Mouse (Mus musculus) liver, adult (tissue): Measurements from ENCODE around the gene Zfp423.

Experiments used
- GATA4 ChIP-seq: IDR thresholded peaks from 2 replicates; pipeline ENCODE4 v1.6.1; 2014; ENCODE audit warnings: mild to moderate bottlenecking, low read length; ENCODE audit not compliant: insufficient replicate concordance

Gene Zfp423

GRCm38 (mm10) chr8:87742016-87742415 lies 217.4 kb downstream of the Zfp423 start:
- TF ChIP-seq GATA4: no peak

DNA sequence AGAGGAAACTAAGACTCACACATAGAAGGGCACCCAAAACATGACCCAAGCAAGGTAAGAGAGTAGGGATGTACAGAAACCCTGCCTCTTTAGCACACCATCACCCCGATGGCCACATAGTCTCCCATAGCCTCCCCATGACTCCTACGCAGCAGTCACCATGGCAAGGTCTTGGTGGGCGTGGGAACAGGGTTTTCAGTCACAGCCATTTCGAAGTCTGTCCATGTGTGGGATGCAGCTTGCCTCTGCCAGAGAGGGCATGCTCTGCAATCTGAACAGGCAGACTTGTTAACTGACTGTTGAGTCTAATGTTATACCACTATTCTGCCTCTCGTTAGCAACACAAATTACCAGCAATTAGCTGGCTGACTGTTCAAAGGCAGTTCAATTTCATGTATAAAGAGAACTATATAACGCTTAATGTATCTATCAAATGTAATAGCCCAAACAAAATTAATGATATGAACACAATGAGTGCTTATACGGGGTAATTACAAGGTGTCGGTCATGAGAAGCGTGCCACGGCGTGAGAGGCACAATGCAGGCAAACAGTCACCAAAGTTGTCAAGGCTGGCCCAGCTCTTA lies 218.4 kb downstream of the Zfp423 start:
- no peak for TF ChIP-seq GATA4

- no peak for TF ChIP-seq GATA4
These were observed 221.5 kb downstream of the Zfp423 start for GRCm38 (mm10) chr8:87737900-87738299.

DNA sequence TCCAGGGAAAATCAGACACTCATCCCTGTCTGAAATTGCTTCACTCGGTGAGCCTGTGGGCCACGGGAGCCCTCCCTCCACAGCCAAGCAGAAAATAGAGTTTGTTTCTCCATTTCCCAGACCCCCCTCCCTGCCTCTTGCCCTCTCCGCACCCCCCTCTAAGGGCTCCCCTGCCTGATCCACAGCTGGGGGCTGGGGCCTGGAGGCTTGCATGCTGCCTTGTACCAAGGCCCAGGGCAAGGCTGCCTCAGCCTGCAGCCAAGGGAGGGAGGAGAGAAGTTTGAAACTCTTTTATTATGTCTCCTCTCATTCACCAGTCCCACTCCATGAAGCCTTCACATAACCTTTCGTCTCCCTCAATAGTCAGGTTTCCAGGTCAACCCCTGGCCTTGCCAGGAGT lies 224.5 kb downstream of the Zfp423 start:
- no peak for TF ChIP-seq GATA4

- TF ChIP-seq GATA4: no peak
These were observed 224.9 kb downstream of the Zfp423 start for GRCm38 (mm10) chr8:87734496-87734895.

GRCm38 (mm10) chr8:87731062-87731461 lies 228.3 kb downstream of the Zfp423 start:
- TF ChIP-seq GATA4: no peak

DNA sequence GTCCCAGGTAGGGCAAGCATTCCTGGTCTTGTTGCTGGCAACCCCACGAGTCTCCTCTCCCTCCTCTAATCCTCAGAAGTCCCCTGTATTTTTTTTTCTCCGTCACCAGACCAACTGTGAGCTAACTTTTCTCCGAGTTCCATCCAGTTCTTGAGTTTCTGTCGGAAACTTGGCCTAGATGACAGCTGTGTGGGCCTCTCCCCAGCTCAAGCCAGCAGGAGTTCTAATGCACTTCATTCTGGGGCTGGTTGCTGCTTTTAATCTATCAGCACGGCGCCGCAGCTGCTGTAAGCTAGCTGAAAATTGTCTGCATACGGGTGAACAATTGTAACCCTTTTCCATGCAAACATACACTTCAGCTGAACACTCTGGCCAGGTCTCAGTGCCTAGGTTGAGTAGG lies 236.4 kb downstream of the Zfp423 start:
- no peak for TF ChIP-seq GATA4

- no peak for TF ChIP-seq GATA4
These were observed 240.1 kb downstream of the Zfp423 start for GRCm38 (mm10) chr8:87719137-87719815.

DNA sequence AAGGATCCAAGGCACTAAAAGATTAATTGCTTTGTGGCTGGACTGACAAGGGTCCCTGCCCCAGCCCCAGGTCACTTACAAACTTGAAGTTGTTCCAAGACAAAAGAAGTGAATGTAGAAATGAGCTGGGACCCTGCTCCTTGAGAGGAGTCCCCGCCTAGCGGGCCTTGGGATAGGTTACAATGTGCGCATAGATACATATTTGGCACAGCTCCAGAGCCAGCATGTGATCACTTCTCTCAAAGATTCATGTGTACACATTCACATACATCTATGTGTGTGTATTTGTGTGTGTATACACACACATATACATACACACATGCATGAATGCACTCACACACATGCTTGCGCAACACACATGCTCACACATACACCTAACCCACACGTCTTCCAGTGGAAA lies 241.9 kb downstream of the Zfp423 start:
- TF ChIP-seq GATA4: no peak

DNA sequence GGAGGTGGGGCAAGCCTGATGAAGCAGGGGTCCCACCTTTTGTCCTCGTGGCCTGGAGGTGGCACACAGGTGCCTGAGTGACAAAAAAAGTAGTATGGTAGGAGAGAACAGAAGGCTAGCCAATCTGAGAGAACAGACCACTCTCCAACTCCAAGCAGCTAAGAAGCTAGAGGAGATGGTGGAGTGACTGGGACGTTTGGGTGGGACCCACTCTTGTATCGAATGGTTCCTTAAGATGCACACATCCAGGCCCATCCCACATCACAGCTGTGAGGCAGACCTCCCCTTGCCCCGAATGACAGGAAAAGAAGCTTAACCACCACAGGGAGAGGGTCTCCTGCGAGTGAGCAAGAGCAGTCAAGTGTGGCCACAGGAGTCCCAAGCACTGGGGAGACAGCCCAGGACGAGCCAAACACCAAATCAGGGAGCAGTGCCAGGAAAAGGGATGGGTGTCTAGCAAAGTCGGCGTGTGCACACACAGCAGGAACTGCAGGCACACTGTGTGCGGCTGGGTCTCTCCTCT lies 242.6 kb downstream of the Zfp423 start:
- no peak for TF ChIP-seq GATA4

- no peak for TF ChIP-seq GATA4
These were observed 243.4 kb downstream of the Zfp423 start for GRCm38 (mm10) chr8:87715731-87716682.

DNA sequence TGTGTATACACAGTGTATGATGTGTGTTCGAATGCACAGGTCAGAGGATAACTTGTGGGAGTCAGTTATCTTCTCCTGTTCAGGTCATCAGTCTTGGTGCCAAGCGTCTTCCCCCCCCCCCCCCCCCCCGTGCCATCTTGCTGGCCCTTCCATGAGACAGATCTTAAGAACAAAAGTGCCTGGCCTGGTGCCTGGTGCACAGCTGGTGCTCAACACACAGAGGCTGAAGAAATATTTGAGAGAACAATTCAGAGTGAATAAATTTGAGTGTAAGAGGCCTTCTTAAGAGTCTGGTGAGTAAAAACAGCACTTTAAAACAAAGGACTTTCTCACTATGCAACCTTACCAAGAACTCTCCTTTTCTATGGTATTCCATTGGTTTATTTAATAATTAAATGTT lies 245.4 kb downstream of the Zfp423 start:
- TF ChIP-seq GATA4: no peak

DNA sequence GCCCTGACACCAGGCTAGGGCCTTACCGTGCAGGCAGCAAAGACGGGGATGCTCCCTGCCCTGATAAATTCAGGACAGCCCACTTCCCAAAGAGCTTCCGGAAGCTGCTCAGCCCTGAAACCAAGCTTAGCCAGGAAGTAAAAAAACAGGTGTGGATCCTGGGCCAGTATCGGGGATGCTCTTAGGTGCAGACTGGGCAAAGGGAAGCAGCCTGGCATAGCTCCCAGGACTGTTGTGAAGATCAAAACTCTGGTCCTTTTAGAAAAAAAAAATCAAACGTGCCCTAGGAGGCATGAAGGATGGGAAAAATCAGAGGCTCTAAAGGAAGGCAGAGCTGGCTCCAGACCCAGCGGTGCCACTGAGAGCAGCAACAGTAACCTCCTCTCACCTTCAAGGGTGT lies 247.4 kb downstream of the Zfp423 start:
- no peak for TF ChIP-seq GATA4

DNA sequence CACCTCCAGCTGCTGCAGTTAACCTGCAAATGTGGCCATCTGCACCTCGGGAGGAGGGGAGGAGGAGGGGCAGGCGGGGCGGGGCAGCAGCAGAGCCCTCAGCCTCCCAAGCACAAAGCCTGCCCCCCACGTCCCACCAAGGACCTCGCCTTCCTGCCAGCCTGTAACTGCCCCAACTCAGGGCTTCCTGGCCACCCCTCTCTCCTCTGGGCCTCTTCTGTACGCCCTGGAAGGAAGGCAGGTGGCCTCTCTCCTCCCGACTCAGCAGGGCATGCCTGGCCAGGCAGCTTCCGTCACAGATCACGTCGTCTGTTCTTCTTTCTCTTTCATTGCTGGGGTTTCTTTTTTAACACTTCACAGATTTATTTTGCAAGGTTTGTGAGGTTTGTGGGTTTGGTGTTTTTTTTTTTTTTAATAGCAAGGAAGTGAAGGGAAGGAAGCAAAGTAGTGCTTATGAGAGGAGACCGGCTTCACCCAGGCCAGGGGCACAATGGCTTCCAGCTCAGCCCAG lies 251.2 kb downstream of the Zfp423 start:
- TF ChIP-seq GATA4: no peak

DNA sequence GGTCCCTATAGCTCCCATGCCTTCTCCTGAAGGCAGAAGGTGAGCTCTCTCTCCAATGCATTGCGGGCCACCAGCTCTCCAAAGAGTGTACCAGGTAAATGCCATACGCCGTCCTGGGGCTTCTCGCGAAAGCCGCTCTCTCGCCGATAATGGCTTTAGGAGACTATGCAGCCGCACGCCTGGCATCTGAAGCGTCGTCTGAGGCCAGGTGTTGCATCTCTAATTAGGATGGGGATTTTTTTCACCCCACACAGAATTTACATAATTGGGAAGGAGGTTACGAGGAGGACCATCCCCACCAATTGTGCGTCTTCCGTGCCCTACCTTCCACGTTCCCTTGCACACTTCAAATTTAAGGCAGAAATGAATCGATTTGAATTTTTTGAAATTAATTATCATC lies 252.2 kb downstream of the Zfp423 start:
- no peak for TF ChIP-seq GATA4
